Mouse (Mus musculus) ES-Bruce4 (cell line): ENCODE data around the gene Csf3r. TPM values are rescaled to one million over a fixed set of nuclear protein-coding genes. Genes with fewer than 3 reads are reported as not detected.

Experiments
- H3K27ac ChIP-seq: 2 replicates; pipeline ENCODE4 v1.5.1; 2012; ENCODE audit warnings: low read length, inconsistent platforms; ENCODE audit not compliant: insufficient read depth
- H3K27me3 ChIP-seq: 2 replicates; pipeline ENCODE4 v1.6.1; 2012; ENCODE audit warnings: mild to moderate bottlenecking, low read length, inconsistent platforms; ENCODE audit not compliant: control insufficient read depth, poor library complexity, insufficient read depth, severe bottlenecking
- H3K36me3 ChIP-seq: 2 replicates; pipeline ENCODE4 v1.6.1; 2012; ENCODE audit warnings: inconsistent platforms, mild to moderate bottlenecking, low read length, moderate library complexity; ENCODE audit not compliant: control insufficient read depth, poor library complexity, insufficient read depth, severe bottlenecking
- H3K4me1 ChIP-seq: one replicate; pipeline ENCODE4 v1.8.1; 2011; ENCODE audit warnings: low read length; ENCODE audit not compliant: control insufficient read depth, insufficient read depth
- H3K4me3 ChIP-seq: 2 replicates; pipeline ENCODE4 v1.5.1; 2011; ENCODE audit warnings: low read depth, mild to moderate bottlenecking, low read length
- H3K9ac ChIP-seq: 2 replicates; pipeline ENCODE4 v1.6.1; 2012; ENCODE audit warnings: low read depth, mild to moderate bottlenecking, inconsistent platforms; ENCODE audit not compliant: poor library complexity, severe bottlenecking
- H3K9me3 ChIP-seq: replicated peaks from 2 replicates; pipeline ENCODE4 v1.6.1; 2012; ENCODE audit warnings: mild to moderate bottlenecking, low read length, inconsistent platforms; ENCODE audit not compliant: control insufficient read depth, poor library complexity, insufficient read depth, severe bottlenecking
- CTCF ChIP-seq: IDR thresholded peaks from one replicate; pipeline ENCODE4 v1.8.1; 2011; ENCODE audit warnings: low read depth, low read length
- EP300 ChIP-seq: IDR thresholded peaks from 2 replicates; pipeline ENCODE4 v1.6.1; 2011; ENCODE audit warnings: low read depth, low read length; ENCODE audit not compliant: insufficient read depth
- POLR2A ChIP-seq: IDR thresholded peaks from one replicate; pipeline ENCODE4 v1.8.1; 2011; ENCODE audit warnings: low read length; ENCODE audit not compliant: insufficient read depth
- polyA plus RNA-seq: library from polyadenylated mRNA; stranded (reverse); fragments of >200 nt; gene quantifications from 2 replicates; pipeline ENCODE4 v1.2.4, GENCODE M21; 2011; ENCODE audit warnings: low read depth; ENCODE audit not compliant: missing spikeins, insufficient read depth, insufficient read length

Csf3r gene
- polyA plus RNA-seq, 1 experiment = not detected

DNA sequence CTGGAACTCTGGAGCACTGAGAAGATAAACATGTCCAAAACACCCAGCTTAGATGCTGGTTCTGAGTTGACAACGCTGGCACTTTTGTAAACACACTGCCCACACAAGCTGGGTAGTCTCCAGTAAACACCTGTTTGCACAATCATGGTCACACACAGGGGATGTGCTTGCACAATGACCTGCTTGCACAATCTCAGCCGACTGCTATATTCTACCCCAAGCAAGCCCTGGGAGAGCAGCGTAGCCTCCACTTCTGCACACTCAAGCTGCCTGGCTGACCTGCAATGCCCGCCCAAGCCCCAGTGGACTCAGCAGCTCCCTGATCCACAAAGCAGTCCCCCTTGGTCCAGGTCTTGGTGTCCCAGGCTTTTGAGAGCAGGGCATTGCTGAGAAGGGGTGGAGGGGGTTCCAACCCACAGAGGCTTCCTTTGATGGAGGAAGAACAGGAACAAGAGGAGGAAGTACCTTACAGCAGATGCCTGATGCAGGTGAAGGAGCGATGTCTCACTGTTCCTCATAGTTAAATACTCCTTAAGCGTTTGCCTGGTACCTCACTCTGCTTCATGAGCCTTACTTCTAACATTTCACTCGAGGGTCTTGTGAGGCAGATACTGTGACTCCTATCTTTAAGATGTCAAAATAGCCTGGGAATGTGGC, 6.5 kb upstream of the Csf3r start:
- H3K9me3 ChIP-seq = no peaks in the 10 kb centered on the region
- H3K27ac ChIP-seq = no peak overlapping the region
- no peak overlapping the region for H3K9ac ChIP-seq
- no peaks in the 10 kb centered on the region for H3K36me3 ChIP-seq
- no peaks in the 10 kb centered on the region for H3K27me3 ChIP-seq
- H3K4me1 ChIP-seq = no peaks in the 10 kb centered on the region
- TF ChIP-seq POLR2A (no peak), CTCF (no peak), EP300 (no peak)
- no peak overlapping the region for H3K4me3 ChIP-seq

DNA sequence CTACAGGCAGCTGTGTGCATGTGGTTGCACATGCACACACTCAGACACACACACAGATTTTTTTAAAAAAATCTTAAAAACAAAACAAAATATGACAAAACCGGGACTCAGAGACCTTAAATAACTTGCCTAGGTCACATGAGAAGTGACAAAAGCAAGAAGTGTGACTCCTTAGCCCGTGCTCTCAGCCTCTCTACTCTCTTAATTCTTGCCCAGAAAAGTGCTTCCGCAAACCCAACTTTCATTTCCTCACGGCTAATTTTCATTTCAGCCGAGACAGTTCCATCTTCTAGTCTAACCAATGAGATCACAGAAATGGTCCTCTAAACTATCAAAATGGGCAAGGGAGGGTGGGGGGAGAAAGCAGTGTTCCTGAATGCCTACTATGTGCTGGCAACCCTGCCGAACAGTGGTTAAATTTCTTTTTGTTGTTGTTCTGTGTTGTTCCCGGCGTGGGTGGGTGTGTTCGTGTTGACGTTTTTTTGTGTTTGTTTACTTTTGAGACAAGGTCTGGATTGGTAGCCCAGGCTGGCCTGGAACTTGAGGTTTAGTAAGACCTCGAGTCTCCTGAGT, 5.3 kb upstream of the Csf3r start:
- no peaks in the 10 kb centered on the region for H3K36me3 ChIP-seq
- H3K9me3 ChIP-seq = no peaks in the 10 kb centered on the region
- no peak for TF ChIP-seq EP300
- no peak for TF ChIP-seq CTCF
- TF ChIP-seq POLR2A = no peak
- no peak overlapping the region for H3K4me3 ChIP-seq
- H3K4me1 ChIP-seq = no peaks in the 10 kb centered on the region
- H3K27me3 ChIP-seq = no peaks in the 10 kb centered on the region
- H3K9ac ChIP-seq = no peak overlapping the region
- no peak overlapping the region for H3K27ac ChIP-seq

DNA sequence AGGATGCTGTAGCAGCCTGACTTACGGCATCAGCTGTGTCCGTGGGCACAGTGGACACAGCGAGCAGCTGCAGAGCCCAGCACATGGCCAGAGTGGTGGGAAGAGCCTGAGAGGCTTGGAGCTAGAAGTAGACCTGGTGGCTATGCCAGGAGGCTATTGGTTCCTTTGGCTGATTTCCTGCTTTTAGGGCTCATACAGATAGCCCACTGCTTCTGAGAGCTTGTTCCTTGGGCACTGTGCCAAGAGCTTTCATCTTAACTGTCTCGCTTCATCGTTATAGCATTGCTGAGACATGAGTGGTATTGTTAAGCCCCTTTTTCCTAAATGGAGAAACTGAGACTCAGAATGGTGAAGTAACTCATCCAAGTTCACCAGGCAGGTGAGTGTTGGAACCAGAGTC, 1.5 kb downstream of the Csf3r start:
- TF ChIP-seq EP300 = no peak
- no peak for TF ChIP-seq POLR2A
- no peak overlapping the region for H3K4me3 ChIP-seq
- no peaks in the 10 kb centered on the region for H3K36me3 ChIP-seq
- H3K27me3 ChIP-seq = no peaks in the 10 kb centered on the region
- no peaks in the 10 kb centered on the region for H3K4me1 ChIP-seq
- no peak overlapping the region for H3K27ac ChIP-seq
- no peaks in the 10 kb centered on the region for H3K9me3 ChIP-seq
- H3K9ac ChIP-seq = no peak overlapping the region

DNA sequence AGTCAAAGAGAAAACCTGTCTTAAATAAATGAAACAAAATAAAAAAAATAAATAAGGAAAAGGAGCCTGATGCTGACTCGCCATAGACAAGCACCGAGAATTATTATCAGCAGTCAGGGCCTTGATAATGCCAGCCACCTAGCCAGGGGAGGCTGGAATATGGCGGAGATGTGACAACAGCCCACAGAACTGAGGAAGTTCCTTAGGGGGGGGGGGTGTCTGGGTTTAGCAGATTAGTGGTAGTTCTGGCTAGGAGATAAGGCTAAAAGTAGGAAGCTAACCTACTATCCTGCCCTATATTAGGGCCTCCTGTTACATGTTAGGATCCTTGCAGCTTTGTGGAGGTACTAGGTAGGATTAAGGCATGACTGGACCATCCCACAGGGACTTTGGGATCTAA, 3.6 kb downstream of the Csf3r start:
- TF ChIP-seq EP300 (no peak), CTCF (no peak), POLR2A (no peak)
- H3K36me3 ChIP-seq = no peaks in the 10 kb centered on the region

DNA sequence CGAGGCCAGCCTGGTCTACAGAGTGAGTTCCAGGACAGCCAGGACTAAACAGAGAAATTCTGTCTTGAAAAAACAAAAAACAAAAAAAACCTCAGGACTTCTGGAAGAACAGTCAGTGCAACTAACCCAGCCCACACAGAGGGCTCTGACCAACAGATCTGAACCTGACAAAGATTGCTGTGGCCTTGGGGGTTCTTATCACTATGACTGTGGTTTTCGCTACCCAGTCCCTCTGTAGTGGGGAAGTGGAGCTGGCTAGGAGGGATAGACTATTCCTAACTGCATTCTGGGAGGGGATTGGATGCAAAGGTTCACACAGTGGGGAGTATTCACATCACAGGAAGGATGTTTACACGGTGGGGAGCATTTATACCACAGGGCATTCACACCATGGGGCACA, 4.7 kb downstream of the Csf3r start:
- H3K9me3 ChIP-seq = no peaks in the 10 kb centered on the region
- TF ChIP-seq CTCF (no peak), EP300 (no peak), POLR2A (no peak)

More for the DNA sequence above, 3.6 kb downstream of the Csf3r start:
- no peaks in the 10 kb centered on the region for H3K9me3 ChIP-seq
- no peaks in the 10 kb centered on the region for H3K27me3 ChIP-seq
- H3K4me3 ChIP-seq = no peak overlapping the region
- no peak overlapping the region for H3K9ac ChIP-seq
- no peak overlapping the region for H3K27ac ChIP-seq
- no peaks in the 10 kb centered on the region for H3K4me1 ChIP-seq

DNA sequence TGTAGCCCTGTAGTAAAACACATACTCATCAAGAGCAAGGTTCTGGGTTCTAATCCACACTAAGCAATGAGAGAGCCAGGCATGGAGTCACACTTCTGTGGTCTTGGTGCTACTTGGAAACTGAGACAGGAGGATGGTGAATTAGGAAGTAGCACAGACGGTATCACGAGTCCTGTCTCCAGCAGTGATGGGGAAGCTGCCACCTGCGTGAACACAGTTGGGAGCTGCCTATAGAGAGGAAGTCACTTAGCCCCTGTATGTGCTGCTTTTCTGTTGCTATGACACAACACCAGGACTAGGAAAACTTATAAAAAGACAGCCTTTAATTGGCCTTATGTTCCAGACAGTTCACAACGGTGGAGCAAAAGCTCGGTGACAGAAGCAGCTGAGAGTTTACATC, 6.4 kb downstream of the Csf3r start:
- no peaks in the 10 kb centered on the region for H3K4me1 ChIP-seq

More for the DNA sequence above, 4.7 kb downstream of the Csf3r start:
- Histone ChIP-seq H3K9ac (no peak overlapping the region), H3K4me1 (no peaks in the 10 kb centered on the region), H3K4me3 (no peak overlapping the region), H3K36me3 (no peaks in the 10 kb centered on the region), H3K27me3 (no peaks in the 10 kb centered on the region), H3K27ac (no peak overlapping the region)

More for the DNA sequence above, 6.4 kb downstream of the Csf3r start:
- Histone ChIP-seq H3K9ac (no peak overlapping the region), H3K27ac (no peak overlapping the region), H3K27me3 (no peaks in the 10 kb centered on the region), H3K4me3 (no peak overlapping the region), H3K9me3 (no peaks in the 10 kb centered on the region), H3K36me3 (no peaks in the 10 kb centered on the region)
- no peak for TF ChIP-seq CTCF
- no peak for TF ChIP-seq EP300
- TF ChIP-seq POLR2A = no peak
